Comparison of ENCODE assay signal across 8 mouse cellular contexts in genomic region chr4:63158961-63159592, GRCm38 (mm10). TPM values are rescaled to one million over a fixed set of nuclear protein-coding genes. Genes with fewer than 3 reads are reported as not detected.
A peak's percentile ranks its signal among the peaks of the same experiment; 100 is the strongest.
DNase-seq lines count a peak whose midpoint lies in the region; ATAC-seq and TF ChIP-seq lines count a peak whose summit lies in the region.

No protein-coding gene starts in this region.

- peak; percentile 96 for ATAC-seq in common myeloid progenitor, adult 5-6 weeks (replicated peaks; ENCODE audit: low read depth, poor library complexity, severe bottlenecking)
- ATAC-seq in megakaryocyte progenitor cell, adult 5-6 weeks (replicated peaks; ENCODE audit: poor library complexity): peak; percentile 96

- DNase-seq in ZHBTc4 (ENCODE audit: low read depth, low spot score): peak; percentile 81
- DNase-seq in gastrocnemius, postnatal 10 days: peak; percentile 91
- DNase-seq in hindlimb bud, embryonic 11.5 days (ENCODE audit: extremely low spot score, low read depth, low spot score): peak; percentile 66
- DNase-seq in left cerebral cortex, adult 2 months (ENCODE audit: extremely low spot score in 1 of 2, low spot score in 2 of 2): peak; percentile 78 to 85
- DNase-seq in right cerebral cortex, postnatal 4 days: peak; percentile 97
- peak; percentile 78 to 88 for DNase-seq in urinary bladder, postnatal 4 days (ENCODE audit: low spot score in 2 of 2)

- no peak overlapping the region for H3K4me3 ChIP-seq in left cerebral cortex, adult 2 months

- intact Hi-C loops in left cerebral cortex, adult 2 months (cut with DNase I): loop anchor here (1.0 kb wide), 2 partner anchors 148 to 160 kb away; no protein-coding TSS in a partner anchor

- TF ChIP-seq CTCF in left cerebral cortex, adult 2 months (IDR thresholded peaks at IDR 0.05): peak; percentile 96

- no peak overlapping the region for H3K27ac ChIP-seq in left cerebral cortex, adult 2 months

RNA-seq across cellular contexts. Expression of gene Ambp, which starts 4.5 kb away (rescaled TPM):
- not detected in 2 replicates for total RNA-seq in common myeloid progenitor, adult 5-6 weeks (2017)
- 1 to 10 TPM in 1 of 2 experiments, not detected in 1; 1.5 TPM for total RNA-seq in gastrocnemius, postnatal 10 days (2021)
- not detected for total RNA-seq in left cerebral cortex, adult 2 months (2021)
- not detected in 2 replicates for total RNA-seq in megakaryocyte progenitor cell, adult 5-6 weeks (2015)
- 0.33 TPM in 1 of 2 replicates, not detected in the other for total RNA-seq in megakaryocyte progenitor cell, adult 5-6 weeks (2017)

RNA-seq across cellular contexts. Expression of gene Kif12, which starts 12.9 kb away (rescaled TPM):
- not detected in 2 replicates for total RNA-seq in common myeloid progenitor, adult 5-6 weeks (2017)
- total RNA-seq in gastrocnemius, postnatal 10 days (2021): not detected
- total RNA-seq in left cerebral cortex, adult 2 months (2021): not detected
- total RNA-seq in megakaryocyte progenitor cell, adult 5-6 weeks (2015): not detected in 2 replicates
- total RNA-seq in megakaryocyte progenitor cell, adult 5-6 weeks (2017): not detected in 2 replicates

RNA-seq across cellular contexts. Expression of gene Col27a1, which starts 54.7 kb away (rescaled TPM):
- 0.23 TPM in 1 of 2 replicates, not detected in the other for total RNA-seq in common myeloid progenitor, adult 5-6 weeks (2017)
- 1 to 10 TPM; 3.8 to 6.6 TPM for total RNA-seq in gastrocnemius, postnatal 10 days (2021)
- total RNA-seq in left cerebral cortex, adult 2 months (2021): 1 to 10 TPM; 4.6 to 4.9 TPM
- 0.07 and 0.15 TPM in 2 replicates for total RNA-seq in megakaryocyte progenitor cell, adult 5-6 weeks (2015)
- total RNA-seq in megakaryocyte progenitor cell, adult 5-6 weeks (2017): 0.10 and 0.29 TPM in 2 replicates
